Mouse (Mus musculus) layer of hippocampus, adult 2 months (tissue): ENCODE results near the gene Ncor2. TPM values are rescaled to one million over a fixed set of nuclear protein-coding genes. Genes with fewer than 3 reads are reported as not detected.
A peak's percentile ranks its signal among the peaks of the same experiment; 100 is the strongest.

Experiments
- DNase-seq, 2 experiments: peaks; one replicate each; pipeline ENCODE4 v3.0.0; 2022; ENCODE audit warnings: low spot score in 2 of 2
- H3K27ac ChIP-seq: fragments of 200-600 bp; 2 replicates; pipeline ENCODE4 v1.8.1; 2022
- H3K4me3 ChIP-seq: fragments of 200-600 bp; 2 replicates; pipeline ENCODE4 v1.8.1; 2022; ENCODE audit warnings: mild to moderate bottlenecking
- CTCF ChIP-seq: fragments of 200-600 bp; conservative IDR thresholded peaks from 2 replicates; pipeline ENCODE4 v1.8.1; 2022; ENCODE audit warnings: antibody characterized with exemption, mild to moderate bottlenecking, moderate library complexity
- total RNA-seq, 2 experiments: library from RNA; stranded (reverse); gene quantifications; 2 replicates each; pipeline ENCODE4 v1.2.3; 2021

Ncor2 gene
- total RNA-seq, 2 experiments from 2014 or later: 285 to 307 TPM

DNA sequence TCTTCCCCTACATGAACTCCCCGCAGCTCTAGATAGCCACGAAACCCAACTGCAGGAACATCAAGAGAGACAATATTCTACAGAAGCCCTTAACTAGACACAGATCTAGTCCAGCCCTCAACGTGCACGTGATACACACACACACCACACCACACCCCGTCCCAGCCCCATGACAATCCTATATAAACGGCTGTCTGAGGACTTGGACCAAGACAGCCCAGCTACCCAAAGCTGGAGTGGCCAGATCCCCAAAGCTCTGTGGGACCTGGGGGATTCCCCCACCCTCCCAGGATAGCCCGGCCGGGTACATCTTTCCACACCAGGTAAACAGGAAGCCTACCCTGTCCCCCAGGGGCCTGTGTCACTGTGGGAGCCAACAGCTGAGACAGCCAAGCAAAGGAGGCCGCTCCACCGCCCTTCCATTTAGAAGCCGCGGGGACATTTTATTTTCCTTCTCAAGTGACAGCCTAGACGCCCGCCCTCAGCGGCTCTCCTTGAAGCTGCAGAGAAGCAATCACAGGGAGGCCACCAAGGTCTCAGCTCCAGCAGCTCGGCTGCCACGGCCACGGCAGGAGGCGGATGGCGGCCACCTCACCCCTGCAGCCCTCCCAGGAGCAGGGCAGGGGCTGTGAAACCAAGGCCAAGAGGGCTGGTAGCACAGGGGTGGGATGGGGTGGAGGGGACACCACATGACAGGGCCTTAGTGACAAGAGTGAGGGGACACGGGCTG is 20.6 kb downstream of the Ncor2 start:
- no peak for TF ChIP-seq CTCF
- no peak overlapping the region for H3K4me3 ChIP-seq
- no peak for DNase-seq
- H3K27ac ChIP-seq: peak overlapping the region; percentile 81

DNA sequence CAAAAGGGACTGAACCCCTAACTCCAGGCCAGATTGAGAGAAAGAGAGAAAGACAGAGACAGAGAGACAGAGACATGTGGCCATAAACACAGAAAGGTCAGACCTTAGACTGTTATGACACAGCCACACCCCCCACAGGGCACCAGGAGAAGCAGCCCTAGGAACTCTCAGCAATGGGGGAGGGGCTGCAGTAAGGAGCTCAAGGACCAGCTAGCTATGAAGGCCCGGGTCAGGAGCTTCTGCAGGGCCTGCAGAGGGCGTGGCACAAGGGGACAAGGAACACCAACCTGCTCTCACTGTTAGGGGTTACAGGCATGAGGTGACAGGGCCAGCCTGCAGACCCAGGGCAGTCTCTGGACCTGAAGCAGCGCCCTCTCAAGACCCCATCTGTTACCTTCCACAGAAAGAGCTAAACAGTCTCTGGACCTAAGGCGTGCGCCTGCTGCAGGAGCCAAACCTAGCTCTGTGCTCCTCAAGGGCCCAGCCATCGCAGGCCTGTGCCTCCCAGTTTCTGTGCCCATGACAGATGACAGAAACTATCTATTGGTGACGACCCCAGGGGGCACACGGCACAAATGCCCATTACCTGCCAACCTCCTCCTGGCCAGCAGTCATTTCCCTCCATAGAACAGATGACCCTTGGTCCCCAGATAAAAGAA is 21.5 kb downstream of the Ncor2 start:
- Histone ChIP-seq H3K27ac (peak overlapping the region; percentile 81; the same call in 1 of the 2 replicates), H3K4me3 (no peak overlapping the region)
- no peak for DNase-seq
- no peak for TF ChIP-seq CTCF

DNA sequence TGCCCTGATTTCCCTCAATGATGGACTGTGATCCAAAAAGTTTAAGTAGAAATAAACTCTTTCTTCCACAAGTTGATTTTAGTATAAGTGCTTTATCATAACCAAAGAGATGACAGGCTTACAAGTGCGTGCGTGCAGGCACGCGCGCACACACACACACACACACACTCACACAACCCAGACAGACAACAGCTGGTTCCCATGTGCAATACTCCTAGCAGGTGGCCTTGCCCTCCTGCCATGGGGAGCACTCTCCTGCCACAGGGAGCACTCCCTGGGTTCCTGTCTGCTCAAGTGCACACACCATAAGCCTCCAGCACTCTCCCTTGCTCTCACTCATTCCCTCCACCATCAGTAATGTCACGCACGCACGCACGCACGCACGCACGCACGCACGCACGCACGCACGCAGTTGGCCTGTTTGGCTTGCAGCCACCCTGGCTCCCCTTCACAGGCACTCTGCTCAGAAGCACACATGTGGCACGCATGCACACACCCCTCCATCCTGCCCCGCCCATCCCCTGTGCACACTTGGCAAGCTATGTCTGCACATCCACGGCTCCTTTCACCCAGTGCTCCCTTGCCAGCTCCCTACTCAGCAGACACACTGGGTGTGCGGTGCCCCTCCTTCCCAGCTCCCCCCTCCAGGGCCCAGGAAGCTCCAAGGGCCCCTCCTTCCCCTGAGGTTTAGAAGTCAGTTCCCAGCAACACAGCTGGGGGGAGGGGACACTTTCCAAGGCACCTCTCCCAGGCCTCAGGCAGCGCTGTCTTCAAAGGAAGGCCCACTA is 22.4 kb downstream of the Ncor2 start:
- no peak for DNase-seq
- Histone ChIP-seq H3K27ac (no peak overlapping the region), H3K4me3 (no peak overlapping the region)
- TF ChIP-seq CTCF: no peak

DNA sequence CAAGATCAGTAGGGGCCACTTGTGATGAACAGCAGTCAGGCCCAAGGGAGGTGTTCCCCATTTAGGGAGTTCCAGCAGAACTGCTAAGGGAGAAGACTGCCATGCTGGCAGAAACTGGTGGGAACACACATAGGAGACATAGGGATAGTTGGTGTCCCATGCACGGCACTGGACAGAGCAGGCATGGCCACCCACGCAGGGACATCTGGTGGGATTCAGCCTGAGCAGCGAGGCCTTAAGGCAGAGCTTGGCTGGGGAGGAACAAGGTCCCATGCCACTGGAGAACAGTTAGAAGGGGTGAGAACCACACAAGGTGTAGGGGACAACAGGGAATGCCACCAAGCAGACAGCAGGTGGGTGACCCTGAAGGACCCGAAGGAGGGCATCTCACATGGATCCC is 23.6 kb downstream of the Ncor2 start:
- peak overlapping the region; percentile 81; the same call in 1 of the 2 replicates for H3K27ac ChIP-seq
- TF ChIP-seq CTCF: no peak
- no peak for DNase-seq
- no peak overlapping the region for H3K4me3 ChIP-seq

- DNase-seq: peak in 1 of 2 experiments; percentile 63
- Histone ChIP-seq H3K4me3 (peak overlapping the region; percentile 10; the same call in 1 of the 2 replicates), H3K27ac (peak overlapping the region; percentile 81)
- no peak for TF ChIP-seq CTCF
Measured at GRCm38 (mm10) chr5:125154989-125155388, 24.0 kb downstream of the Ncor2 start.

GRCm38 (mm10) chr5:125154178-125154577 is 24.8 kb downstream of the Ncor2 start:
- H3K4me3 ChIP-seq: no peak overlapping the region
- no peak for DNase-seq

DNA sequence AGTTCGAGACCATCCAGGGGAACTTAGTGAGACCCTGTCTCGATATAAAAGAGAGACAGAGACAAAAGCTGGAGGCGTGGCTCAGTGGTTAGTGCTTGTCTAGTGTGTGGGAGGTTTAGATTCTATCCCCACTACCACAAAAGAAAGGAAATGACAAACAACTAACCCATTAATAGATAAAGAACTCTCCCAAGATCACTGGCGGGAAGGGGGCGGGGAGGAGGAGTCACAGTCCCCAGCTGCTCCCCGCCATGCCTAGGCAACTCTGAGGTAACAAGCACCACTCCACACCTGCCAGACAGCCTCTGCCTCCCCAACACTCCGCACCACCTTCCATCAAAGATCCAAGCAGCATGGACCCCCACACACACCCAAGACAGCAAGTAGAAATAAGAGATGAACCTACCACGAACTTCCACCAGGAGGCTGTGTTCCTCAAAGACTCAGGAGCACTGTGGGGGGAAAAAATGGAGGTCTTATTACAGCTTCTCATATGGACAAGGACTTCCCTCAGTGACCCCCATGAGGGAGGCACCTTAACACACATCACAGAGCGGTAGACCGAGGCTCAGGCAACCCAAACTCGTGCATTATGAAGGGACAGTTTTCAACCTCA is 25.7 kb downstream of the Ncor2 start:
- TF ChIP-seq CTCF: peak; percentile 61
- Histone ChIP-seq H3K4me3 (no peak overlapping the region), H3K27ac (no peak overlapping the region)
- DNase-seq: no peak

More at GRCm38 (mm10) chr5:125154178-125154577, 24.8 kb downstream of the Ncor2 start:
- H3K27ac ChIP-seq: peak overlapping the region; percentile 81
- TF ChIP-seq CTCF: peak; percentile 13; the same call in 1 of the 2 replicates

- peak overlapping the region; percentile 19; the same call in 1 of the 2 replicates for H3K27ac ChIP-seq
- no peak overlapping the region for H3K4me3 ChIP-seq
- no peak for DNase-seq
- no peak for TF ChIP-seq CTCF
Measured at GRCm38 (mm10) chr5:125151872-125152534, 27.0 kb downstream of the Ncor2 start.

DNA sequence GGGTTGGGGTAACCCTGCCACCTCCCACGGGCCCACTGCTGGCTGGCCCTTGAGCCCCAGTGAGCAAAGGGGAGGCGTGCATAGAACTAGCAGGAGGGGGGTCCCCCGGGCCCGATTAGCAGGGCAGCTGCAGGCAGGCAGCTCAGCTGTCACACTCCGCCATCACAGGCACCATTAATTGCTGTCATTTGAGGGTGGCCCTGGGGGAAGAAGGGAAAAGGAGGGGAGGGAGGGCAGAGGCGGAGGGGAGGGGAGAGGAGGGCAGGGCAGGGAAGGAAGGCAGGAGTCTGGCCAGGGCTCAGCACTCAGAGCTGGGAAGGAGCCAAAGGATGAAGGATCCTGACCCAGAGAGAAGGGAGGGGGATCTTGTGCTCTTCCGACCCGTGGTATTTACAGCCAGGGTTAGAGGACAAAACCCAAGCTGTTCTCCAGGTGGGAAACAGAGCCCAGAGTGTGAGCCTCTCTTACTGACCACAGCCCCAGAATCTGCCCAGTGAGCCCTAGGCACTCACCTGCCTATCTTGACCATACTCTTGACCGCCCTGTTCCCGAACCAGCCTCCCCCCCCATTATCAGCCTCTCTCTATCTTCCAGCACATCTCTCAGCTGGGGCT is 28.0 kb downstream of the Ncor2 start:
- DNase-seq: no peak
- TF ChIP-seq CTCF: no peak
- Histone ChIP-seq H3K27ac (peak overlapping the region; percentile 19; the same call in 1 of the 2 replicates), H3K4me3 (no peak overlapping the region)

- TF ChIP-seq CTCF: peak; percentile 40
- no peak overlapping the region for H3K4me3 ChIP-seq
- no peak for DNase-seq
- H3K27ac ChIP-seq: peak overlapping the region; percentile 74
Measured at GRCm38 (mm10) chr5:125149142-125149541, 29.9 kb downstream of the Ncor2 start.

DNA sequence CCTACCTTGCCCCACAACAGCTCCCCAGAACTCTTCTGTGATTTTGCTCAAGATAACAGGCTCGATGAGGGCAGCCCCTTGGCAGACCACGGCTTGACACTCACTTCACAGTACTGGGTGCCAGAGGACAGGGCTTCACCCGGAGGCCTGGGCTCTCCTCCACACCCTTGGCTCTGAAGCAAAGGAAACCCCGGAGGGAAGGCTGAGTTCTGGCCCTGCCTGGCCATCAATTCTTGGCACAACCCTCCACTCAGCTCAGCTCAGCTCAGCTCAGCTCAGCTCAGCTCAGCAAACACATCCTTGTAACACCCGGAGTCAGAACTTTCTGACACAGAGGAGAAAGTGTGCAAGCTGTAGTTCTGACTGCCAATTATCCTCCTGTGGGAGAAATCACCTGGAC is 30.3 kb downstream of the Ncor2 start:
- Histone ChIP-seq H3K4me3 (no peak overlapping the region), H3K27ac (peak overlapping the region; percentile 74)
- no peak for TF ChIP-seq CTCF
- DNase-seq: no peak

- peak overlapping the region; percentile 74 for H3K27ac ChIP-seq
- peak; percentile 60 for TF ChIP-seq CTCF
- no peak for DNase-seq
- no peak overlapping the region for H3K4me3 ChIP-seq
Measured at GRCm38 (mm10) chr5:125148173-125148572, 30.8 kb downstream of the Ncor2 start.
